Mouse (Mus musculus): Measurements from ENCODE around the gene Tectb. TPM values are rescaled to one million over a fixed set of nuclear protein-coding genes. Genes with fewer than 3 reads are reported as not detected.

The Tectb gene
- total RNA-seq, 2 experiments from 2014 or later = not detected

DNA sequence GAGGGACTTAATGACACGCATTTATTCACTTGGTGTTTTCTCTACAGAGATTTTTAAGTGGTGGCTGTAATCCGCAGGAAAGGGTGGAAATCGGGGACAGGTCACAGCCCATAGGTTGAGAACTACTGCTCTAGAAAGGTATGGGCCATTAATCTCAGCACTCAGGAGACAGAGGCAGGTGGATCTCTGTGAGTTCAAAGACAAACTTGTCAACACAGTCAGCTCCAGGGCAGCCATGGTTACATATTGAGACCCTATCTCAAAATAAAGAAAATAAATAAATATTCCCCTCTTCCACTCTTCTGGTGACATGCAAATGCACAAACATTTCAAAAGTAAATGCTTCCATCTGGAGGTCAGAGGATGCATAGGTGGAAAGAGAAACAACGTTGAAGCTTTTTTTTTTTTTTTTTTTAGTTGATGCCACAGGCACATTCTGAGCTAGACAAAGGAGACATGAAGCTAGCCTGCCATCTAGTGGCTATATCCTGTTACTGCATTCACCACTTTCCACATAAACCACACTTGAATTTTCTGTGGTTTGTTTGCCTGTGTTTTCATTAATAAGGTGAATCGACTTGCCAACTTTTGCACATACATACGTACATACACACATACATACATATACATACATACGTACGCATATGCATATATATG lies 26.1 kb downstream of the Tectb start:
- peak; percentile 65 to 76 for DNase-seq (ENCODE audit: low spot score in 2 of 2)
- intact Hi-C loops (cut with DNase I) = loop anchor here (5.0 kb wide), 1 partner anchor 1164 kb away; the partner anchor contains the start of gene Adra2a

DNA sequence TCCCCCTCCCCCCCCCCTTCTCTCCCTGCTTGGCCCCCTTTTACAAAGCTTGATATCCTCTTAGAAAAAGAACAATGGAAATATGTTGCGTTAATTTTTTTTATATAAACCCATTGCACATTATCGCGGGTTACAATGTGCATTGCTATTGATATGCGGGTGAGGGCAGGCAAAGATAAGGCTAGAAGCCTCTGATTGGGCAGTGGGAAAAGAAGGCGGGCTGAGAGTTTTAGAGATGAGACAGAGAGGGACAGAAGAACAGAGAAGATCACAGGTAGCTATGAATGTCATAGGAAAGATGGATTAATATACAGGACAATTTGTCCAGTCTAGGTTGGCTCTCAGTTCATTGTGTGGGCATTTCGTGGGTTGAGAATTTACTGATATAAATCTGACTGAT lies 26.7 kb downstream of the Tectb start:
- intact Hi-C loops (cut with DNase I) = loop anchor here (5.0 kb wide), 1 partner anchor 1165 kb away; the partner anchor contains the start of gene Adra2a
- DNase-seq (ENCODE audit: low spot score in 2 of 2) = no peak

DNA sequence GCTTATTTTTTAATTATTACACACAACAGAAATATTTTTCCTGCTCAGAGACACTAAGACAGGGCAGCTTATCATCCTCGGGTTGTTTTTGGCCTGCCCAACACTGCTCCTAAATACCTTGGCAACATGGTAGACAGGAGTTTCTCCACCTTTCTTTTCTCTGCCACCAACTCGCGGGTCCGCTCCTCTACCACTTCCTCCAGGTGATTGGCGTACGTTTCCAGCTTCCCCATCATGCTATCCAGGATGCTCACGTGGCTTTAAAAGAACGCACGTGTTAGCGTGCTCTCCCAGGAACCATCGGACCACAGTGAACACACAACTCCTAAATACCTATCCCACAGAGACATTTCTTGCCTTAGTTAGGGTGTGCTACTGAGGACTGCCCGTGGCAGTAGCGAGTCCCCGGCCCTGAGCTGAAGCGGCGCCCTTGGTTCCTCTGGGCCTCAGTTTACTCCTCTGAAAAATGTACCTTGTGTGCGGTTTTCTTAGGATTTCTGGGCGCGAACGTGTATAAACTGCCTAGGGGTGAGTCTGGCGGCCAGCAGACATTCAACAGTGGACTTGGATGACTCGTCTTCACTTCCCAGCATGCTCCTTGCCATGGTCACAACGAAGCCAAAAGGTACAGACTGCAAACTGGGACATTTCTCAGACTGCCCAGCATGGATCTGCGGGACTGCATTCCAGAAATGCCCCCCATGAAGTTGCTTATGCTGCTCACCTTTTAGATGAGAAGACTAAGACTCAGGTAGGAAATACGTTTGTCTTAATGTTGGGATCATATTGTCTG lies 27.4 kb downstream of the Tectb start:
- no peak for DNase-seq (ENCODE audit: low spot score in 2 of 2)
- intact Hi-C loops (cut with DNase I) = loop anchor here (5.0 kb wide), 1 partner anchor 1166 kb away; the partner anchor contains the start of gene Adra2a

DNA sequence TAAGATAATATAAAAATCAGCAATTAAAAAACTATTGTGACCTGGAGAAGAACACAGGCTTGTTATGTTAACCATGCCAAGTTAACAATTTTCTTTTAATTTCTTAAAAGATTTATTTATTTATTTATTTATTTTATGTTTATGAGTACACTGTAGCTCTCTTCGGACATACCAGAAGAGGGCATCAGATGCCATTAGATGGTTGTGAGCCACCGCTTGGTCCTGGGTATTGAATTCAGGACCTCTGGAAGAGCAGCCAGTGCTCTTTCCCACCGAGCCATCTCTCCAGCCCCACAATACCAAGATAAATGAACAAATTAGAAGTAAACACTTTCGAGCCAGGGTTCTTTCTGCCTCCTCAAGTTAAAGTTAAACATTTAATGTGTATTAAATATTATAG lies 28.1 kb downstream of the Tectb start:
- DNase-seq (ENCODE audit: low spot score in 2 of 2) = no peak
- intact Hi-C loops (cut with DNase I) = loop anchor here (5.0 kb wide), 1 partner anchor 1166 kb away; the partner anchor contains the start of gene Adra2a

- intact Hi-C loops (cut with DNase I) = loop anchor here (5.0 kb wide), 1 partner anchor 1167 kb away; the partner anchor contains the start of gene Adra2a
- DNase-seq (ENCODE audit: low spot score in 2 of 2) = no peak
These were observed 28.6 kb downstream of the Tectb start for GRCm38 (mm10) chr19:55209084-55209483.

- DNase-seq (ENCODE audit: low spot score in 2 of 2) = no peak
- intact Hi-C loops (cut with DNase I) = no loop called here
These were observed 31.2 kb downstream of the Tectb start for GRCm38 (mm10) chr19:55211698-55212097.

- intact Hi-C loops (cut with DNase I) = no loop called here
These were observed 33.2 kb downstream of the Tectb start for GRCm38 (mm10) chr19:55213617-55214340.

GRCm38 (mm10) chr19:55216876-55217275 lies 36.3 kb downstream of the Tectb start:
- intact Hi-C loops (cut with DNase I) = no loop called here
- DNase-seq (ENCODE audit: low spot score in 2 of 2) = no peak

More at GRCm38 (mm10) chr19:55213617-55214340, 33.2 kb downstream of the Tectb start:
- DNase-seq (ENCODE audit: low spot score in 2 of 2) = peak; percentile 41 to 59

DNA sequence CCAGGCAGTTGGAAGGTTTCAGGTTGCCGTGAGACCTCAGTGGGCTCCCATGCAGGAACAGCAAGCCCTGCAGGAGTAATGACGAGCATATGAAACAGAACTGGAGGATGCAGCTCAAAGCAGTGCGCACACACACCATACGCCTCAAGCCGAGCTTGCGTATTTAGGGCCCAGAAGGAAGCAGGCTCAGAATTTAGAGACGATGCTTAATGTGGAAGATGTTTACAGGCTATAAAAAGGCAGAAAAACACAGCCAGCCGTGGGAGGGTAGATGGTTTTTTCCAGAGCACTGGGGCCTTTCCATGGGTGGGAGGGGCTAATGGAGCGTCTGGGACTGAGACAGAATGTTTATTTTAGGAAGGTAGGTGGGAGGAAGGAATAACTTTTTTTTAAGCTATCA lies 36.8 kb downstream of the Tectb start:
- intact Hi-C loops (cut with DNase I) = no loop called here
- peak; percentile 72 to 95 for DNase-seq (ENCODE audit: low spot score in 2 of 2)

- intact Hi-C loops (cut with DNase I) = loop anchor here (1.0 to 2.0 kb wide), 2 partner anchors 36 to 85 kb away; no protein-coding TSS in a partner anchor
- peak; percentile 85 to 87 for DNase-seq (ENCODE audit: low spot score in 2 of 2)
These were observed 37.7 kb downstream of the Tectb start for GRCm38 (mm10) chr19:55218192-55218739.

- intact Hi-C loops (cut with DNase I) = loop anchor here (1.0 to 2.0 kb wide), 2 partner anchors 36 to 84 kb away; no protein-coding TSS in a partner anchor
- no peak for DNase-seq (ENCODE audit: low spot score in 2 of 2)
These were observed 38.2 kb downstream of the Tectb start for GRCm38 (mm10) chr19:55218741-55219221.

DNA sequence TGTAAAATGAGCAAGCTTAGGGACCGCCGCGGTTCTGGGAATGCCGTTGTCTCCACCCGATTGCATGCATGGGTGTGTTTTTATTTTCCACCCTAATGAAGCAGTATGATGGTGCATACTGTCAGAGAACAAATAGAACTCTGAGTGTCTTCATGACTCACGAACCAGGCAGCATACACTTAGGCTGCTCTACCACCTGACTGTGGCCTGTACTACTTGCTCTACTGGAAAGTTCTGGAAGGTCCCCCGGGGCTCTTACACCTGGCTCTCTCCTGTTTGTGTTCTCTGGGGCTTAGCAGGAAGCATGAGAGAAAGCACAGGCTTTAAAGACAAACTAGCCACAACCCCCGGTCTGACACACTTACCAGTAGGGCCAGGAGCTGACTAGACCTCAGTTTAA lies 38.8 kb downstream of the Tectb start:
- intact Hi-C loops (cut with DNase I) = loop anchor here (2.0 kb wide), 1 partner anchor 83 kb away; no protein-coding TSS in a partner anchor
- DNase-seq (ENCODE audit: low spot score in 2 of 2) = no peak

DNA sequence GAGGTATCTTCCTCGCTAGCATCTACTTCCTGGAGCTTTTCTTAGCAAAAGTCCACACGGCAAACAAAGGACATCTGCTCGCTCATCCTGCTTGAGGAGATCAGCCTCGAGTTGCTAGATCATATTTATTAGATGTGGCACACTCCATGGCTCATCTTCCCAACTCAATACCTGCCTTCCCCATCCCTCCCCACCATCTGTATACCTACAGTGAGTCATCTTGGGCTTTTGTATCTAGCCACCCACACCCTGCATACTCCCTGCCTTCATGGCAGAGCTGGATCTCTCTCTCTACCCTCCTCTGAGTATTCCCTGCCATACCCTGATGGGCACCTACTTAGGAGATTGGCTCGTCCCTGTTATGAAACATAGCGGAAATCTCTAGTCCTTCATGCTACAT lies 40.7 kb downstream of the Tectb start:
- intact Hi-C loops (cut with DNase I) = no loop called here
- DNase-seq (ENCODE audit: low spot score in 2 of 2) = peak in 1 of 2 experiments; percentile 79

DNA sequence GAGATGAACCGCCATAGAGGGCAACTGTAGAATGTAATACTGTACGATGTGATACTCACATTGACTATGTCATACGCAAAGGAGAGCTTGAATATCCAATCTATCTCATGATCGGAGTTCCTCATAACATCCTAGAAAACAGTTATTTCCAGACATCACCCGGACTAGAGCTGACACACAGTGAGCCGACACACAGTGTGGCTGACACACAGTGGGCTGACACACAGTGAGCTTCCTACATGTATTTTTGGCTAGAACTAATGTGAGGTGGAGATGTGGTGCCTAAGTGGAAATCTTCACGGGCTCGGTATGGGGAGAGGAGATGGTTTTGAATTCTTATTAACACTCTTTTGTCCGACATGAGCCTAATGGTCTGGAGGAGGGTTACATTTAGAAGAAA lies 41.7 kb downstream of the Tectb start:
- intact Hi-C loops (cut with DNase I) = no loop called here
- DNase-seq (ENCODE audit: low spot score in 2 of 2) = no peak

DNA sequence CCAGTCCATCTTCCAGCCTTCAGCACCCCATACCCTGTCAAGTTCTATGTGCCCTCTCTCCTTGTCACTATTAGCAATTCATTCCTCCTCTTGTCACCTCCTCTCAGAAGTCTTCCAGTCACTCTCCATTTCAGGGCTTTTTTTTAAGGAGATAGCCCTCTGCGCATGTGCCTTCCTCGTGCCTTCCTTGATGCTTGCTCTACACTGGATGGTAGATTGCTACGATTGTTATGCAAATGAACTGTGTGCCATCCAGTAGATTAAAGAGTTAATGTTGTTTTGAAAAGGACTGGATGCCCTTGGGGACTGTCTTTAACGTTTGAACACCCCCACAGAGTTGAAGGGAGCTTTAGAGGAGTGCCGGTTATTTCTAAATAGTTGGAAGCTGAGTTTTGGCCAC lies 46.1 kb downstream of the Tectb start:
- intact Hi-C loops (cut with DNase I) = no loop called here
- no peak for DNase-seq (ENCODE audit: low spot score in 2 of 2)

DNA sequence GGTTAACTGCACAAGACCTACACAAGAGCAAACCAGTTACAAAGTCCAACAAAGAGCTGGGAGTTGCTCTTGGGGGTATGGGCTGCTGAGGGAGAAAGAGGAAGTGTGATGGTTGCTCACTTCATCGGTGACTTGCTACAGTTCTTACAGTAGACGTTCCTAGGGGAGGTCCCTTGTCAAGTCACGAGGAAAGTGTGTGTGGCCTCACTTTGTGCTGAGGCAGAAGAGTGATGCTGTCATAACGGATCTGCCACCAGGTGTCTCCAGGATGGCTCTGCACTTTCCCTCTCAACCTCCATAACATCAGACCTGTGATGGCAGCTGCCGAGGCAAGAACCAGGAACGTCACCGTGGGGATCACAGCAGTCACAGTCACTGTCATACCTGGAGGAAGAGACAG lies 46.6 kb downstream of the Tectb start:
- intact Hi-C loops (cut with DNase I) = no loop called here
- DNase-seq (ENCODE audit: low spot score in 2 of 2) = no peak

DNA sequence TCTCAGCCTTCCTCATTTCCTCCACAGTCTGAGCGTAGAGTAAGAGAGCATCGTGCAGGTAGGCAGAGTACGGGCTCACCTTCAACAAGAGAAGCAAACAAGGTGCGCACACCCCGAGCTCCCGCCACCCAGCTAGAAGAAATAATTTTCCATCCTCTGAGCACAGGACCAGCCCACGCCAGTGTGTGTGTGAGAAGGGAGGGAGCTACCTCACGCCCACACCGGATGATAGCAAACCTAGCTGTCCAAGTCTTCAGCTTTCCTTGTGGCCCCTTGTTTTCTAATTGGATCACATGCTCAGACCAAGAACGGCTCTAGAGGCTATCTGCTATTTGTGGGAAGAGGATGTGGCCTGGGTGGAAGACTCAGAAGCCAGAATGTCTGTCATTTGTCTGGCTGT lies 50.5 kb downstream of the Tectb start:
- intact Hi-C loops (cut with DNase I) = no loop called here
- peak; percentile 31 to 71 for DNase-seq (ENCODE audit: low spot score in 2 of 2)

GRCm38 (mm10) chr19:55232136-55232535 lies 51.6 kb downstream of the Tectb start:
- intact Hi-C loops (cut with DNase I) = no loop called here
- DNase-seq (ENCODE audit: low spot score in 2 of 2) = no peak

GRCm38 (mm10) chr19:55236026-55236425 lies 55.5 kb downstream of the Tectb start:
- intact Hi-C loops (cut with DNase I) = no loop called here
- DNase-seq (ENCODE audit: low spot score in 2 of 2) = no peak

Measured in left cerebral cortex, postnatal 25 days (tissue).